Mouse (Mus musculus) hindbrain, postnatal 0 days (tissue): Measurements from ENCODE around the gene Nat8f2. TPM values are rescaled to one million over a fixed set of nuclear protein-coding genes. Genes with fewer than 3 reads are reported as not detected.

ENCODE experiments used
- ATAC-seq: fragments of 200-750 bp; cut with Nextera tagmentation; 2 replicates; pipeline ENCODE4 v1.8.0; 2017; ENCODE audit warnings: mild to moderate bottlenecking, moderate TSS enrichment, moderate library complexity
- DNase-seq: peaks from one replicate; pipeline ENCODE4 v3.0.0-alpha.2; 2015; ENCODE audit warnings: low spot score
- H3K27ac ChIP-seq: fragments of 300-500 bp; sonication (generic); 2 replicates; pipeline ENCODE4 v1.5.1; 2014; ENCODE audit warnings: mild to moderate bottlenecking
- H3K27me3 ChIP-seq: fragments of 300-500 bp; sonication (generic); 2 replicates; pipeline ENCODE4 v1.6.1; 2014; ENCODE audit warnings: low read length, mixed read lengths; ENCODE audit not compliant: insufficient read depth
- H3K36me3 ChIP-seq: fragments of 300-500 bp; sonication (generic); 2 replicates; pipeline ENCODE4 v1.6.1; 2014; ENCODE audit warnings: low read length, mixed read lengths; ENCODE audit not compliant: insufficient read depth
- H3K4me1 ChIP-seq: fragments of 300-500 bp; sonication (generic); 2 replicates; pipeline ENCODE4 v1.6.1; 2014; ENCODE audit warnings: antibody characterized with exemption, low read length, mixed read lengths; ENCODE audit not compliant: insufficient read depth
- H3K4me2 ChIP-seq: fragments of 300-500 bp; sonication (generic); 2 replicates; pipeline ENCODE4 v1.6.1; 2014; ENCODE audit warnings: low read depth, mild to moderate bottlenecking, low read length, moderate library complexity, mixed read lengths
- H3K4me3 ChIP-seq: fragments of 300-500 bp; sonication (generic); 2 replicates; pipeline ENCODE4 v1.5.1; 2014; ENCODE audit warnings: low read length
- H3K9ac ChIP-seq: fragments of 300-500 bp; sonication (generic); replicated peaks from 2 replicates; pipeline ENCODE4 v1.6.1; 2014; ENCODE audit warnings: mild to moderate bottlenecking, low read length, moderate library complexity, mixed read lengths
- H3K9me3 ChIP-seq: fragments of 300-500 bp; sonication (generic); 2 replicates; pipeline ENCODE4 v1.6.1; 2016; ENCODE audit warnings: low read length, mixed read lengths
- CTCF ChIP-seq: IDR thresholded peaks from 2 replicates; pipeline ENCODE4 v1.5.1; 2016; ENCODE audit warnings: antibody characterized with exemption, control low read depth, low read depth
- WGBS: fragments of 180-500 bp; shearing (Covaris S2); extraction: QIAGEN DNeasy Blood & Tissue Kit; methylation state at CpG from one replicate; pipeline ENCODE4 v1.1.7; 2014; 5-methylcytosine and 5-hydroxymethylcytosine counted together
- polyA plus RNA-seq: library from polyadenylated mRNA; unstranded; fragments of >200 nt; fragmentation: Nextera tagmentation; extraction: Ambion mirVana; gene quantifications from 2 replicates; pipeline ENCODE4 v1.2.1, GENCODE M21; 2015
- total RNA-seq: library from RNA; depleted of rRNA; stranded (reverse); fragments of >200 nt; gene quantifications from 2 replicates; pipeline ENCODE4 v1.2.3, GENCODE M21; 2014; rRNA removed

Nat8f2 gene
- total and polyA plus RNA-seq, 2 experiments from 2014 or later: not detected

- no peak for TF ChIP-seq CTCF
- Histone ChIP-seq H3K27me3 (no peaks in the 10 kb centered on the region), H3K9me3 (no peaks in the 10 kb centered on the region), H3K4me1 (no peaks in the 10 kb centered on the region), H3K36me3 (no peaks in the 10 kb centered on the region), H3K4me2 (no peak overlapping the region), H3K4me3 (no peak overlapping the region), H3K9ac (no peak overlapping the region), H3K27ac (no peak overlapping the region)
- no peak for ATAC-seq
- DNase-seq: no peak
- WGBS: 87% methylated on average over 1 of the region's 1 CpGs
Observed at GRCm38 (mm10) chr6:85823382-85824090, 45.4 kb downstream of the Nat8f2 start.

GRCm38 (mm10) chr6:85822286-85822685 lies 46.7 kb downstream of the Nat8f2 start:
- H3K9me3 ChIP-seq: no peaks in the 10 kb centered on the region
- ATAC-seq (no peak), DNase-seq (no peak)
- H3K27ac ChIP-seq: no peak overlapping the region
- no peak overlapping the region for H3K4me3 ChIP-seq
- no peaks in the 10 kb centered on the region for H3K36me3 ChIP-seq
- no peaks in the 10 kb centered on the region for H3K27me3 ChIP-seq
- no peaks in the 10 kb centered on the region for H3K4me1 ChIP-seq
- no peak overlapping the region for H3K4me2 ChIP-seq
- H3K9ac ChIP-seq: no peak overlapping the region
- no peak for TF ChIP-seq CTCF
- WGBS: 87% methylated on average over 4 of the region's 4 CpGs

DNA sequence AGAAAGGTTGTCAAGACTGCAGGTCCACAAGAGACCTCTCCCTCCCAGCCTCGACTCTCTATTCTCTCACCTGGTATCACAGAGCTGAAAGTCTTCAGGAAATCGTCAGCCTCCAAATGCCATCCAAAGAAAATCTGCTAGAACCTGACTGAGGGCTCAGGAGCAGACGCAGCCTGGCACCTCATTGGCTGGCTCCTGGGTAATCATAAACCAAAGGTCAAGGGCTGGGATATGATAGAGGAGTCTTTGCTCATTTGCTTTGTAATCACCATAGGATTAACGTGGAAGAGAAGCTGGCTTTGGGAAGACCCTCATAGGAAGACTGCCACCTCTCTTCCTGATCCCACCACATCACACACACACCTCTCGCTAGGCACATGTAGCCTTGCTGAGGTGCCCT lies 48.1 kb downstream of the Nat8f2 start, which contains the start of the genes Nat8f6 and Nat8f5:
Gene Nat8f6 (minus strand): TSS at position 118 of the 400 bp plus-strand sequence.
Gene Nat8f5 (minus strand): TSS at position 136 of the 400 bp plus-strand sequence.
- no peak within 1 kb of the TSS for H3K27ac ChIP-seq
- no peak within 1 kb of the TSS for H3K4me2 ChIP-seq
- 93% methylated on average over 5 of the region's 5 CpGs for WGBS
- no peak for DNase-seq
- no peak for TF ChIP-seq CTCF
- H3K27me3 ChIP-seq: no peaks in the 10 kb centered on the region
- no peak within 1 kb of the TSS for H3K4me3 ChIP-seq
- no peaks in the 10 kb centered on the region for H3K36me3 ChIP-seq
- no peaks in the 10 kb centered on the region for H3K4me1 ChIP-seq
- H3K9ac ChIP-seq: no peak within 1 kb of the TSS
- no peak for ATAC-seq
- H3K9me3 ChIP-seq: no peaks in the 10 kb centered on the region

GRCm38 (mm10) chr6:85818338-85818737 lies 50.6 kb downstream of the Nat8f2 start:
- WGBS: 20% methylated on average over 1 of the region's 1 CpGs
- Histone ChIP-seq H3K27ac (no peak overlapping the region), H3K36me3 (no peaks in the 10 kb centered on the region), H3K9ac (no peak overlapping the region), H3K4me2 (no peak overlapping the region), H3K9me3 (no peaks in the 10 kb centered on the region), H3K4me3 (no peak overlapping the region), H3K4me1 (no peaks in the 10 kb centered on the region), H3K27me3 (no peaks in the 10 kb centered on the region)
- no peak for ATAC-seq
- TF ChIP-seq CTCF: no peak
- DNase-seq: no peak

Other genes starting within 250 kb of the Nat8f2 start
- gene Nat8f7, start 156.0 kb downstream of the Nat8f2 start, total RNA-seq: 0.58 TPM in 1 of 2 replicates, not detected in the other
- 0.21 TPM in 1 of 2 replicates, not detected in the other for gene Nat8f7, start 156.0 kb downstream of the Nat8f2 start, polyA plus RNA-seq
- not detected in 2 replicates for gene Nat8f3, start 103.4 kb downstream of the Nat8f2 start, total RNA-seq
- 0.15 and 0.23 TPM in 2 replicates for gene Nat8f3, start 103.4 kb downstream of the Nat8f2 start, polyA plus RNA-seq
- gene Nat8f6, start 48.2 kb downstream of the Nat8f2 start, total RNA-seq: 0.29 TPM in 1 of 2 replicates, not detected in the other
- not detected in 2 replicates for gene Nat8f6, start 48.2 kb downstream of the Nat8f2 start, polyA plus RNA-seq
- gene Nat8f5, start 48.2 kb downstream of the Nat8f2 start, total RNA-seq: 0.72 and 1.9 TPM in 2 replicates
- 0.54 and 0.73 TPM in 2 replicates for gene Nat8f5, start 48.2 kb downstream of the Nat8f2 start, polyA plus RNA-seq
- gene Nat8, start 37.1 kb downstream of the Nat8f2 start, total RNA-seq: not detected in 2 replicates
- gene Nat8, start 37.1 kb downstream of the Nat8f2 start, polyA plus RNA-seq: 0.64 and 0.74 TPM in 2 replicates
- gene Nat8f4, start 35.7 kb upstream of the Nat8f2 start, total RNA-seq: 4.9 and 6.7 TPM in 2 replicates
- gene Nat8f4, start 35.7 kb upstream of the Nat8f2 start, polyA plus RNA-seq: 5.9 and 6.0 TPM in 2 replicates
- gene Tprkb, start 42.7 kb upstream of the Nat8f2 start, total RNA-seq: 33.0 and 56.6 TPM in 2 replicates
- gene Tprkb, start 42.7 kb upstream of the Nat8f2 start, polyA plus RNA-seq: 61.4 and 63.6 TPM in 2 replicates
- 15.8 and 62.8 TPM in 2 replicates for gene Nat8f1, start 46.5 kb upstream of the Nat8f2 start, total RNA-seq
- 20.7 and 20.8 TPM in 2 replicates for gene Nat8f1, start 46.5 kb upstream of the Nat8f2 start, polyA plus RNA-seq
- gene Dusp11, start 92.5 kb upstream of the Nat8f2 start, total RNA-seq: 57.9 and 60.6 TPM in 2 replicates
- gene Dusp11, start 92.5 kb upstream of the Nat8f2 start, polyA plus RNA-seq: 31.6 TPM in 2 replicates
- not detected in 2 replicates for gene Figla, start 147.0 kb upstream of the Nat8f2 start, total RNA-seq
- not detected in 2 replicates for gene Figla, start 147.0 kb upstream of the Nat8f2 start, polyA plus RNA-seq
- gene Add2, start 159.5 kb upstream of the Nat8f2 start, total RNA-seq: 132 and 149 TPM in 2 replicates
- 84.6 and 90.0 TPM in 2 replicates for gene Add2, start 159.5 kb upstream of the Nat8f2 start, polyA plus RNA-seq